Mouse (Mus musculus): ENCODE data around the gene Eif4h. TPM values are rescaled to one million over a fixed set of nuclear protein-coding genes. Genes with fewer than 3 reads are reported as not detected.

Gene Eif4h
- polyA plus RNA-seq (2012; rRNA removed): 313 and 339 TPM in 2 replicates

DNA sequence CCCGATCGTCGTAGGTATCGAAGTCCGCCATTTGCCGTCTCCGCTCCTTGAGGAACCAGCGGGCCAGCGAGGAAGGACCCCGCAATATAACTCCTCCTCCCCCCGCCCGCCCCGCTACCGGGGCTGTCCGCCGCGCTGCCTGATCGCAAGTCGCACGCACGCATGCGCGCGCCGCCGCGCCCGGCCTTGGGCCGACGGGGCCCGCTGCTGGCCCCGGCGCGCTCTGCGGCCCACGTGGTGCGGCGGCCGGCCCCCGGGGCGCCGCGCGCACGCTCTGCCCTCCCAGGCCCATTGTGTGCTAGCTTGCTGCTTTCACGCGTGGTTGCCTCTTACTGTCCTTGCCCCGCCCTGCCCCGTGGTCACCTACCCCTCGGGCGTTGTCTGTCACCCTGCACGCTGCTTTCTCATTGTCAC, at the start of gene Eif4h:
Eif4h (minus strand) TSS at position 222 of the 414 bp plus-strand sequence.
- peak; percentile 99 for DNase-seq (ENCODE audit: low read depth)
- TF ChIP-seq CTCF (IDR thresholded peaks at IDR 0.05; ENCODE audit: borderline replicate concordance, extremely low read depth, insufficient read depth, insufficient read length): no peak
- peak; percentile 74 for TF ChIP-seq POLR2A (IDR thresholded peaks at IDR 0.05; ENCODE audit: borderline replicate concordance, extremely low read depth, insufficient read depth, insufficient read length, poor library complexity, severe bottlenecking)

DNA sequence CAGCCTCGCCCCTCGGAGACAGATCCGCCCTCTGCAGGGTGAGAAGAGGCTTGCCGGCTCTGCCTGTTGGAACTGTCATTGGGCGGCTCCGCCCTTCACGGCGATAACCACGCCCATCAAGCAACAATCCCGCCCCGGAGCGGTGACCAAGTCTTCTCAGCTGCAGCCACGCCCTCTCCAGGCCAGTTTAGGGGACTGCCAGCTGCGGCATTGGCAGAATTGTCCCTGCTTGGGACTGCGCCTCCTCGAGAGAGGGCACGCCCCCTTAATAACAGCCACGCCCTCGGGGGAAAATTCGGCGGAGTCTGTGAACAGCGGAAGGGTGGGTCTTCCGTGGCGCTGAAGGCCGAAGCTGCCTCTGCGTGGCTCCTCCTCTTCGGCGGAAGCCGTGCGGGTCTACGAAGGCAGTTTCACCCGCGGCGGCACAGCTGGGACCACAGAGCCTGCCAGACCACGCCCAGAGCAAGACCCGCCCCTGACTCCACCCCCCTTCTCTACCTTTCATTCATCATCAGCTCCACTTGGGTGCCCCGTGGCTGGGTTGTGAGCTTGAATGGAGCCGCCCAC, 49.5 kb upstream of the Eif4h start:
- TF ChIP-seq CTCF (IDR thresholded peaks at IDR 0.05; ENCODE audit: borderline replicate concordance, extremely low read depth, insufficient read depth, insufficient read length) (peak; percentile 43), POLR2A (IDR thresholded peaks at IDR 0.05; ENCODE audit: borderline replicate concordance, extremely low read depth, insufficient read depth, insufficient read length, poor library complexity, severe bottlenecking) (0 out of 2 replicates have a peak, but pooled peaks have one; percentile 14)
- DNase-seq (ENCODE audit: low read depth): peak; percentile 100

DNA sequence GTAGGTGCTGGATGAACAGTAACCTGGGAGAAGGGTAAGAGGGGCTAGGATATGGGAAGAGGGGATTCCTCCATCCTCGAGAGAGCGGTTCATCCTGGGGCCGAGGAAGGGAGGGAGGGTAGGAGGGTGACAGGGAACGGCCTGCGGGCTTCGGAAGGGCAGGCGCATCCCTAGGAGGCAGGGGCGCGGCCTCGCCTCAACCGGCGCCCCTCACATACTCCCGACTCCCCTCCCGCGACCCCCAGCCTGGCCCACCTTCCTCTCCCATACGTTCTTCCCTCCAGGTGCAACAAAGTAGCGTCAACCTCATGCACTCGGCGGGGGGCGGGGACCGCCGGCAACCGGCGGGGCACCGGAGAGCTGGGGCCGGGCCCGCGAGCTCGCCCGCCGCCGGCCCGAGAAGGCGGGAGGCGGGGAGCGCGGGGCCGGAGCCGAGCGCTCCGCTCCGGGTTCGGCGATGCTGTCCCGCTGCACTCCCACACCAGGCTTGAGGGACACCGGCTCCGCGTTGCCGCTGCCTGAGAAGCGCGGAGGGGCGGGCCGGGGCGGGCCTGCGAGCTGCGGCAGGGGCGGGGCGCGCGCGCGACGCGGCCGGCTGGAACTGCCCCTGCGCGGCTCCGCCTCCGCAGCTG, 48.9 kb upstream of the Eif4h start, which contains the start of gene Limk1:
Limk1 (minus strand) TSS at position 513 of the 632 bp plus-strand sequence.
- peak; percentile 39 for DNase-seq (ENCODE audit: low read depth)

DNA sequence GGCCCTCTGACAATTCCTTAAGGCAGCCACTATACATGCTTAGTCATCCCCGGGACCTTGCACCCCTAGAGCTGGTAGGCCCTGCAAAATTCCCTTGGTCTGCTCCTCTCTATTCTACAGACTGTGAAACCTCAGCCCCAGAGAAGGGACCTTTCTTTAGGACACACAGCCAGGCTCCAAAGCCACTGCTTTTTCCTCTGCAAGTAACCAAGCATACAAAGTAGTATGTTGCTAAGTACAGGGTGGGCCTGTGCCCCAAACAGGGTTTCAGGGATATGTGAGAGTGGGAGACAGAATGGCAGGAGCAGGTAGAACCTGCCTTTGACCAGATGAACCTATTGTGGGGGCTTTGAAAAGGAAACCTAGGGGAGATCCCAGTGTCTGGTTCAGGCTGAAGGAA, 47.9 kb upstream of the Eif4h start:
- no peak for TF ChIP-seq CTCF (IDR thresholded peaks at IDR 0.05; ENCODE audit: borderline replicate concordance, extremely low read depth, insufficient read depth, insufficient read length)
- DNase-seq (ENCODE audit: low read depth): no peak

More for the DNA sequence above, 48.9 kb upstream of the Eif4h start, which contains the start of gene Limk1:
- TF ChIP-seq POLR2A (IDR thresholded peaks at IDR 0.05; ENCODE audit: borderline replicate concordance, extremely low read depth, insufficient read depth, insufficient read length, poor library complexity, severe bottlenecking): peak; percentile 79
- TF ChIP-seq CTCF (IDR thresholded peaks at IDR 0.05; ENCODE audit: borderline replicate concordance, extremely low read depth, insufficient read depth, insufficient read length): no peak

DNA sequence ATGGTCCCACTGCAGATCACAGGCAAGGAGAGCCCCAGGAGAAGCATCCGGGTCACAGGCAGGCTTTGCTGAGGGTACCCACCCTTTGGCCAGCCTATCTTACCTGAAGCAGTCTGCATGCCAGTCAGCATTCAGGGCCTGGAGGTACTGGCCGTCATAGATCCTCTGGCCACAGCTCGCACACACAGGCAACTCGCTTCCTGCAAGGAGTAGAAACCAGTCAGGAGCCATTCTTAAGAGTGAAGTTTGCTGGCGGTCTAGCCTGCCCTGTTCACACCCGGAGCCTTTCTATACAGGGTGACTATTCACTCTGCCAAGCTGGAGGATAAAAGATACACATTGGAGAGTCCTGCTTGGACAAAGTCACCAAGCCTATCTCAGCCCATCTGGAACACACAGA, 47.3 kb upstream of the Eif4h start:
- TF ChIP-seq POLR2A (IDR thresholded peaks at IDR 0.05; ENCODE audit: borderline replicate concordance, extremely low read depth, insufficient read depth, insufficient read length, poor library complexity, severe bottlenecking) (no peak), CTCF (IDR thresholded peaks at IDR 0.05; ENCODE audit: borderline replicate concordance, extremely low read depth, insufficient read depth, insufficient read length) (no peak)
- DNase-seq (ENCODE audit: low read depth): no peak

DNA sequence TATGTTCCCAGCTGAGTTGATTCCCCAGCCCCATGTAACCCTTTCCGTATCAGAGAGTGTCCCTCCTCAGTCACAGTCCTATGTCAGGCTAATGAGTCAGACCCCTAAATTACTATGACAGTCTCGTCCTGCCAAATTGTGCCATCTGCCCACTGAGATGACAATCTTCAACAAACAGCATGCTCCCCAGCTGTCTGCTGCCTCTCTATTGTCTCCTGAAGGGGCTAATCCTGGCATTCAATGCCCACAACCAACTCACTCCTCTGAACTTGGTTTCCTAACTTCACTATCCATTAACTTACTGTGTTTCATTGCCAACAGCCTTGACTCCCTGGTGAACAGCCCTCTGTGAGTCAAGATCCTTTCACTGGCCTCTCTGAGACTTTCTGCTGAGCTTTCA, 45.1 kb upstream of the Eif4h start:
- DNase-seq (ENCODE audit: low read depth): peak; percentile 31
- TF ChIP-seq POLR2A (IDR thresholded peaks at IDR 0.05; ENCODE audit: borderline replicate concordance, extremely low read depth, insufficient read depth, insufficient read length, poor library complexity, severe bottlenecking) (no peak), CTCF (IDR thresholded peaks at IDR 0.05; ENCODE audit: borderline replicate concordance, extremely low read depth, insufficient read depth, insufficient read length) (no peak)

DNA sequence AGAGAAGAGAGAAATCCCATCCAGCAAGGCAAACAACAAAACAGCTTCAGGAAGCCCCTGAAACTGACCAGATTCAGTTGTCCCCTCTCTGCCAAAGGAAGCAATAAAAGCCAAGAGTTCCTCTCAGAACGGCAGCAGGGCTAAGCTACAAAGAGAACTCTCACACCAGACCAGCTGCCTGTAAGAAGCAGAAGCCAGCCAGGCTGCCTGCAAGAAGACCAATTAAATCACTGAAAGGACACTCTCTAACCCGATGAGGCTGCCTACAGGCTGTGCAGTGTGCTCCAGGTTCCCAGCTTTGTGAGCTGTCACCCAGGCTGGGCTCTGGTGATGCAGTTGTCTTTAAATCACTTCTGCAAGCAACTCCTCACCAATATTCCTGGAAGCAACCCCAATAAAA, 44.5 kb upstream of the Eif4h start:
- peak; percentile 38 for DNase-seq (ENCODE audit: low read depth)
- TF ChIP-seq CTCF (IDR thresholded peaks at IDR 0.05; ENCODE audit: borderline replicate concordance, extremely low read depth, insufficient read depth, insufficient read length) (no peak), POLR2A (IDR thresholded peaks at IDR 0.05; ENCODE audit: borderline replicate concordance, extremely low read depth, insufficient read depth, insufficient read length, poor library complexity, severe bottlenecking) (no peak)

DNA sequence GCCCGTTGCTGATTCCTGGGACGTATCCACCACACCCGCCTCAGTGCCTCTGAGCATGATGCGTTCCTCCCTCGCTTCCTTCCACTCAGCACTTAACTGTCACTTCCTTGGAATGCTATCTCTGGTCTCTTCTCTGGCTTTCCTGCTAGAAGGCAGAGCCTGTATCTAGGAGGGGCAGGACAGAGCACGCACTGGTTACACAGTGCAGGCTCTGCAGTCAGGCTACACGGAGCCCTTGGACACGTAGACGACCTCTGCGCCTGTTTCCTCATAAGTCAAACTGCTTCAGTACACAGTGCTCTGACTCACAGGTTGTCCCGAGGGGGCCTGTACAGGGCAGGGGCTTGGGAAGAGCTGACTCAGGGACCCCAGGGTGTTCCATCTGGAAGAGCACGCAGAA, 40.9 kb upstream of the Eif4h start:
- DNase-seq (ENCODE audit: low read depth): no peak
- no peak for TF ChIP-seq CTCF (IDR thresholded peaks at IDR 0.05; ENCODE audit: borderline replicate concordance, extremely low read depth, insufficient read depth, insufficient read length)
- TF ChIP-seq POLR2A (IDR thresholded peaks at IDR 0.05; ENCODE audit: borderline replicate concordance, extremely low read depth, insufficient read depth, insufficient read length, poor library complexity, severe bottlenecking): no peak

DNA sequence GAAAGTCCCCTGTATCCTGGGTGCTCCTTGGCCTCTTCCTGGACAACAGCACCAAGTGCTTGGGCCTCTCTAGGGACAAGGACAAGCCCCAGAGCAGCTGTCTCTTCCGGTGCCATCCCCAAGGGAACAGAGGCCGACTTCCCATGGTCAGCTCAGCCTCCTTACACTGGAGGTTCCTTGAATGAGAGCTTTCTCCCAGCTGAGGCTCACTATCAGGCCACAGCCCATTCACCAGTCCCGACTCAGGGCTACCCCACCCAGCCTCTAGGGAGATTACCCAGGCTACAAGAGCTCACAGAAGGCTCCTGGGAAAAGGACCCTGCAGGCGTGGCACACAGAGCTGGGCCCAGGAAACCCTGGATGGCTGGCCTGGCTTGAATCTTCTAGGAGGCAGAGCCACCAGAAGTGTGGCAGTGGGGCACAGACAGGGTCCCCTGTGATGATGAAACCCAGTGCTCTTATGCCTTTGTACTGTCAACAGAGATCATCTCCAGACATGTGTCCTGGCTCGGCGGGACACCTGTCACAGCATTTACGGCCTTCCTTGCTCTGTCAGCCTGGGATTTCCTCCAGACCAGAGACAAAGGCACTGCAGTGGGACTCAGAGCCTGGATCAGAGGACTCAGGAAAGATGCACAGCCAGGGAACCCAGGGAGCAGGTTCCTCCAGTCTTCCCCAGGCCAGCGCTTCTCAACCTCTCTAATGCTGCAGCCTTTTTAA, 39.7 kb upstream of the Eif4h start:
- no peak for DNase-seq (ENCODE audit: low read depth)
- no peak for TF ChIP-seq CTCF (IDR thresholded peaks at IDR 0.05; ENCODE audit: borderline replicate concordance, extremely low read depth, insufficient read depth, insufficient read length)

DNA sequence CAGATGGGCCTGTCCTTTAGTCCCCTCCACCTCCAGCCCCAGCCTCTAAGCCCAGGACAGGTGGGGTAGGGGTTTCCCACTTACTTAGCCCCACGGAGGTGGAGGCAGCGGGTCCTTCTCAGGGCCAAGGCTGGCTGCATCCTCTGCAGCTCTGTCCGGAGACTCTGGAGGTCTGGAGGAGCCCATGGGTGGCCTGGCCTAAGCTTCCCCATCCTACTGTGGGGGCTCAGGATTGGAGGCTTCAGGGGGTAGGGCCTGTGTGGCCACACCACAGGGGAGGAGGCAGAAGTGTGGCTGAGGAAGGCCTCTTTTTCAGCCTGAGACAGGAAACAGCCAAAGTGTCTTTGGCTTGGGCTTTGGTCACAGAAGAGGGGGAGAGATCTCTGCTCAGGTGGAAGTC, 38.7 kb upstream of the Eif4h start:
- DNase-seq (ENCODE audit: low read depth): no peak

DNA sequence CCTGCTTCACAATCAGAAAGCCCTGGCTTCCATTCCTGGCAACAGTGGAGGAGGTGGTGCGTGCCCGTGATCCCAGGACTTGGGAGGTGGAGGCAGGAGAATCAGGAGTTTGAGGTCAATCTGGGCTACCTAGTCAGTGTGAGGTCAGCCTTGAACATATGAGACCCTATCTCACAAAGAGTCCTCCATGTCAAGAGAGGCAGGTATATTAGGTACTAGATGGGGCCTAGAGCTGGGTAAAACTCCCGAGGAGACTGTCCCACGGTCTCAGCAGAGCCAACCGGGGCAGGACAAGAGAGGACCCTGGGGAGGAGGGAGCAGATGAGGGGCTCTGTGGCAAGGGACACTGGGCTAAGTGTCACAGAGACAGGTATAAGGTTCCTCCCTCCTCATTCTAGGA, 38.2 kb upstream of the Eif4h start:
- TF ChIP-seq POLR2A (IDR thresholded peaks at IDR 0.05; ENCODE audit: borderline replicate concordance, extremely low read depth, insufficient read depth, insufficient read length, poor library complexity, severe bottlenecking) (no peak), CTCF (IDR thresholded peaks at IDR 0.05; ENCODE audit: borderline replicate concordance, extremely low read depth, insufficient read depth, insufficient read length) (no peak)
- no peak for DNase-seq (ENCODE audit: low read depth)

More for the DNA sequence above, 38.7 kb upstream of the Eif4h start:
- TF ChIP-seq CTCF (IDR thresholded peaks at IDR 0.05; ENCODE audit: borderline replicate concordance, extremely low read depth, insufficient read depth, insufficient read length): no peak
- TF ChIP-seq POLR2A (IDR thresholded peaks at IDR 0.05; ENCODE audit: borderline replicate concordance, extremely low read depth, insufficient read depth, insufficient read length, poor library complexity, severe bottlenecking): no peak
